Mouse (Mus musculus) limb, embryonic 15.5 days (tissue): ENCODE data around the gene Pced1b. TPM values are rescaled to one million over a fixed set of nuclear protein-coding genes. Genes with fewer than 3 reads are reported as not detected.
A peak's percentile ranks its signal among the peaks of the same experiment; 100 is the strongest.
"Not testable (repeated sequence)": the region's sequence is repeated elsewhere in the genome, so short reads cannot be mapped to it uniquely, and the experiment has no call there.

Experiments
- ATAC-seq: fragments of 200-750 bp; cut with Nextera tagmentation; 2 replicates; pipeline ENCODE4 v1.8.0; 2017; ENCODE audit warnings: low read depth, moderate TSS enrichment; ENCODE audit not compliant: insufficient number of reproducible peaks, low FRiP score, low TSS enrichment
- H3K27ac ChIP-seq: fragments of 300-500 bp; sonication (generic); 2 replicates; pipeline ENCODE4 v1.5.1; 2015; ENCODE audit warnings: moderate library complexity, mild to moderate bottlenecking, inconsistent platforms
- H3K27me3 ChIP-seq: fragments of 300-500 bp; sonication (generic); 2 replicates; pipeline ENCODE4 v1.6.1; 2015; ENCODE audit warnings: inconsistent platforms
- H3K36me3 ChIP-seq: fragments of 300-500 bp; sonication (generic); 2 replicates; pipeline ENCODE4 v1.6.1; 2015; ENCODE audit warnings: inconsistent platforms
- H3K4me1 ChIP-seq: fragments of 300-500 bp; sonication (generic); 2 replicates; pipeline ENCODE4 v1.6.1; 2015; ENCODE audit warnings: inconsistent platforms
- H3K4me2 ChIP-seq: fragments of 300-500 bp; sonication (generic); 2 replicates; pipeline ENCODE4 v1.6.1; 2015; ENCODE audit warnings: mild to moderate bottlenecking, inconsistent platforms
- H3K4me3 ChIP-seq: fragments of 300-500 bp; sonication (generic); 2 replicates; pipeline ENCODE4 v1.5.1; 2015; ENCODE audit warnings: mild to moderate bottlenecking, inconsistent platforms
- H3K9ac ChIP-seq: fragments of 300-500 bp; sonication (generic); 2 replicates; pipeline ENCODE4 v1.6.1; 2015; ENCODE audit warnings: inconsistent platforms
- H3K9me3 ChIP-seq: fragments of 300-500 bp; sonication (generic); 2 replicates; pipeline ENCODE4 v1.6.1; 2016; ENCODE audit warnings: inconsistent platforms
- WGBS: fragments of 180-500 bp; shearing (Covaris S2); methylation state at CpG from one replicate; pipeline ENCODE4 v1.1.7; 2015; 5-methylcytosine and 5-hydroxymethylcytosine counted together
- polyA plus RNA-seq: library from polyadenylated mRNA; unstranded; fragments of >200 nt; fragmentation: Nextera tagmentation; extraction: Ambion mirVana; gene quantifications from 2 replicates; pipeline ENCODE4 v1.2.1, GENCODE M21; 2015

Pced1b gene
- 3.5 and 3.6 TPM in 2 replicates for polyA plus RNA-seq

- H3K4me1 ChIP-seq = peaks cover 18% of the 10 kb centered on the region
- WGBS = under 1% methylated on average over 86 of the region's 125 CpGs
Observed at GRCm38 (mm10) chr15:97246911-97247790, at the start of gene Pced1b, which contains the start of gene Amigo2. TSS of gene Pced1b (plus strand) at chr15:97247107. TSS of gene Amigo2 (minus strand) at chr15:97247287.

GRCm38 (mm10) chr15:97204889-97205288 is 42.0 kb upstream of the Pced1b start:
- ATAC-seq = no peak
- Histone ChIP-seq H3K9me3 (no peaks in the 10 kb centered on the region), H3K4me3 (no peak overlapping the region), H3K4me2 (no peak overlapping the region), H3K4me1 (no peaks in the 10 kb centered on the region), H3K9ac (no peak overlapping the region), H3K27ac (no peak overlapping the region), H3K36me3 (no peaks in the 10 kb centered on the region), H3K27me3 (no peaks in the 10 kb centered on the region)
- 75% methylated on average over 3 of the region's 3 CpGs for WGBS

More at GRCm38 (mm10) chr15:97246911-97247790, at the start of gene Pced1b, which contains the start of gene Amigo2:
- peak; percentile 79 for ATAC-seq
- peak within 1 kb of the TSS; percentile 93 for H3K4me2 ChIP-seq
- H3K9me3 ChIP-seq = no peaks in the 10 kb centered on the region
- peaks cover 14% of the 10 kb centered on the region; the same call in 1 of the 2 replicates for H3K27me3 ChIP-seq
- peak within 1 kb of the TSS; percentile 79 for H3K4me3 ChIP-seq
- H3K27ac ChIP-seq = peak within 1 kb of the TSS; percentile 80
- H3K9ac ChIP-seq = peak within 1 kb of the TSS; percentile 79
- no peaks in the 10 kb centered on the region for H3K36me3 ChIP-seq

GRCm38 (mm10) chr15:97205776-97206175 is 41.1 kb upstream of the Pced1b start:
- H3K4me3 ChIP-seq = no peak overlapping the region
- 76% methylated on average over 10 of the region's 10 CpGs for WGBS
- H3K27ac ChIP-seq = no peak overlapping the region
- H3K9me3 ChIP-seq = no peaks in the 10 kb centered on the region
- no peaks in the 10 kb centered on the region for H3K36me3 ChIP-seq
- H3K9ac ChIP-seq = no peak overlapping the region
- H3K4me1 ChIP-seq = no peaks in the 10 kb centered on the region
- no peak overlapping the region for H3K4me2 ChIP-seq
- H3K27me3 ChIP-seq = no peaks in the 10 kb centered on the region
- no peak for ATAC-seq

- 96% methylated on average over 8 of the region's 8 CpGs for WGBS
- H3K4me3 ChIP-seq = no peak overlapping the region
Observed at GRCm38 (mm10) chr15:97206506-97206905, 40.4 kb upstream of the Pced1b start.

DNA sequence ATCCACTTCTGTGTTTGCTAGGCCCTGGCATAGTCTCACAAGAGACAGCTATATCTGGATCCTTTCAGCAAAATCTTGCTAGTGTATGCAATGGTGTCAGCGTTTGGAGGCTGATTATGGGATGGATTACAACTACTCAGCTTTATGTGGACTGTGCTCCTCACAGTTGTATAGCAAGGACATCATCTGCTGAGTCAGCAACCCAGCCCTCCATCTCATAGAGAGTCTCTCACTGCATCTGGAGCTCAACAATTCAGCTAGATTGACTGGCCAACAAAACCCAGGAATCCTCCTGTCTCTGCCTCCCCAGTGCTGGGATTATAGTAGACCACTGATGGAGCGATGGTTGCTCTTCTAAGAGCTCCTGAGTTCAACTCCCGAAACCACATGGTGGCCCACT is 37.2 kb upstream of the Pced1b start:
- H3K9me3 ChIP-seq, H3K4me2 ChIP-seq, ATAC-seq, H3K9ac ChIP-seq, H3K4me1 ChIP-seq, H3K4me3 ChIP-seq, H3K27me3 ChIP-seq, H3K27ac ChIP-seq, H3K36me3 ChIP-seq: not testable (repeated sequence)
- 80% methylated on average over 3 of the region's 3 CpGs for WGBS

More at GRCm38 (mm10) chr15:97206506-97206905, 40.4 kb upstream of the Pced1b start:
- Histone ChIP-seq H3K9me3 (no peaks in the 10 kb centered on the region), H3K27me3 (no peaks in the 10 kb centered on the region), H3K4me1 (no peaks in the 10 kb centered on the region), H3K36me3 (no peaks in the 10 kb centered on the region), H3K4me2 (no peak overlapping the region), H3K9ac (no peak overlapping the region), H3K27ac (no peak overlapping the region)
- ATAC-seq = no peak

DNA sequence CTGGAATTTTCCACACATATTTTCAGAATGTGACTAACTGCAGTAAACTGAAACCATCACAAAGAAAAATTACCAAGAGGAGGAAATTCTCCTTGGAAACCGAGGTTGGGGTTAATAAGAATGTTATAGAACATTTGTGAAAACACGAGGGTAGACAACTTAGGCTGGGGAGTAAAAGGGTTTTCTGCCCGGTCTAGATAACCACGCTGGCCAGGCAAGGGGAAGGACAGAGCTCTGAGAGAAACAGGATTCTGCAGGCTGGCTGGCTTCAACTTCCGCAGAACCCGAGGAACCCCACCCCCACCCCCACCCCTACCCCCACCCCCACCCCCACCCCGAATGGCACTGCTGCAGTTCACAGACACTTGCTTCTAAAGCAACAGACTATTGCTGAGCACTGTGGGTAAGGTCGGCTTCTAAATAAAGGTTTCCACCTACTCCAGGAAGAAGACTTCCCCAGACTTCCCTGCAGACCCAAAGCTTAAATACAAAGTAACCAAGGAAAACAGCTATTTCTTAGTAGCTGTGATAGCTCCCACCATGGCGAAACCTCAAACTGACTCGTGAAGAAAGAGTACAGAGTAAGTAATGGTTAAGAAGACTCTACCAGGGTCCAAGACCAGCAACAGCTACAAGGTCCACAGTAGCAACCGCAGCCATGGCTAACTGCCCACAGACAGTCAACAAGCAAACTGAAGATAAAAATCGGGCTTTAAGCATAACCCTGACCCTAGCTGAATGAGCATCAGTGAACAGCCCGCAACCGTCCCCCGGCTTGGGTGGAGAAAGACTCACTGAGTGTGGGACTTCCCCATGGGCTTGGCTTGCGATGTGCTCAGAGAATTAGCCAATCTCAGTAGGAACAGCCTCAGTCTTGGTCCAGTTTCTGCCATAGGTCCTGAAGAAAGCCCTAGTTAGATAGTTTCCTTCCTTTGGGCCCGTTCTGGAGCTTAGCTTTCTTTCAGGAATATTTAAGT is 34.1 kb upstream of the Pced1b start:
- 73% methylated on average over 17 of the region's 17 CpGs for WGBS
- Histone ChIP-seq H3K4me2 (no peak overlapping the region), H3K4me3 (no peak overlapping the region), H3K9me3 (no peaks in the 10 kb centered on the region), H3K4me1 (no peaks in the 10 kb centered on the region), H3K36me3 (no peaks in the 10 kb centered on the region), H3K27me3 (no peaks in the 10 kb centered on the region), H3K27ac (no peak overlapping the region), H3K9ac (no peak overlapping the region)
- no peak for ATAC-seq

DNA sequence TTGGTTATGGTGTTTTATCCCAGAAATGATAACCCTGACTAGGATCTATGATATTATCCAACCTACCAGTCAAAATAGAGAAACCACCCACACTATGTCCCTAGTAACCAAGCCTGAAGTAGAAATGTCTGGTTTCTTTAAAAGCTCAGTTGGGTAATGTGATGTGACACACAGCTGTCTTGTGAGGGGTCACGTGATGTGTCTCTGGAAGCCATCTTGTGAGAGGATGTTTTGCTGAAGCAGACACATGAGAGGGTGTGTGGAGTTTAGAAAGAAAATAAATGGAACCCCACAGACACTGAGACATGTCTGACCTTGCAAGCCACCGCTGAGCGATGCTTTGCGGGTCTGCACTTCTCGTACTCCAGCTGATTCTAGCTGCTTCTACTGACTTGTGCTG is 30.1 kb upstream of the Pced1b start:
- Histone ChIP-seq H3K27me3 (no peaks in the 10 kb centered on the region), H3K9ac (no peak overlapping the region)

DNA sequence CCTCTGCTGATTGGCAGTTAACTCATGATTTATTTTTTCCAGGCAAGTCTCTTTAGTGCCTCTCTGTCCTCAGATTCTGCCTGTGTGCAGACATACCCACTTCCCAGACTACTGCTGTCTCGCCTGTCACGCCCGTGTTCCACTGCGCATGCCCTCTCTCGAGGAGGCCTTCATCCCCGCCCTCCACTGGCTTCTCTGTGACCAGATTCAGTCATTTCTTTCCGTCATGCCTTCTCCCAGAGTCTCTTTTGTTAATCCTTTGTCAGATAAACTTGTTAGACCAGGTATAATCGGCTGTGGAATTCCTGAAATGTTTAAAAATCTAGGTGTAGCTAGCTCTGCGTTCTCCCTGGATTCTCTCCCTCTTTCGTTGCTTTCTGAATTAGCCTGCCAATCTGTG is 23.5 kb upstream of the Pced1b start:
- H3K4me2 ChIP-seq = no peak overlapping the region
- ATAC-seq = no peak
- H3K27ac ChIP-seq = no peak overlapping the region
- WGBS = 77% methylated on average over 10 of the region's 10 CpGs
- H3K4me3 ChIP-seq = no peak overlapping the region
- H3K4me1 ChIP-seq = no peaks in the 10 kb centered on the region
- H3K9me3 ChIP-seq = no peaks in the 10 kb centered on the region; the same call in 1 of the 2 replicates
- no peaks in the 10 kb centered on the region for H3K27me3 ChIP-seq
- H3K9ac ChIP-seq = no peak overlapping the region
- no peaks in the 10 kb centered on the region for H3K36me3 ChIP-seq

More for the DNA sequence above, 30.1 kb upstream of the Pced1b start:
- no peak overlapping the region for H3K4me3 ChIP-seq
- no peaks in the 10 kb centered on the region for H3K9me3 ChIP-seq
- no peak for ATAC-seq
- no peak overlapping the region for H3K27ac ChIP-seq
- WGBS = 92% methylated on average over 5 of the region's 5 CpGs
- H3K36me3 ChIP-seq = no peaks in the 10 kb centered on the region
- H3K4me1 ChIP-seq = no peaks in the 10 kb centered on the region
- no peak overlapping the region for H3K4me2 ChIP-seq

GRCm38 (mm10) chr15:97224003-97224402 is 22.9 kb upstream of the Pced1b start:
- Histone ChIP-seq H3K36me3 (no peaks in the 10 kb centered on the region), H3K4me3 (no peak overlapping the region), H3K4me1 (no peaks in the 10 kb centered on the region), H3K27ac (no peak overlapping the region), H3K27me3 (no peaks in the 10 kb centered on the region), H3K9ac (no peak overlapping the region), H3K9me3 (no peaks in the 10 kb centered on the region; the same call in 1 of the 2 replicates), H3K4me2 (no peak overlapping the region)
- 52% methylated on average over 8 of the region's 8 CpGs for WGBS
- ATAC-seq = no peak

DNA sequence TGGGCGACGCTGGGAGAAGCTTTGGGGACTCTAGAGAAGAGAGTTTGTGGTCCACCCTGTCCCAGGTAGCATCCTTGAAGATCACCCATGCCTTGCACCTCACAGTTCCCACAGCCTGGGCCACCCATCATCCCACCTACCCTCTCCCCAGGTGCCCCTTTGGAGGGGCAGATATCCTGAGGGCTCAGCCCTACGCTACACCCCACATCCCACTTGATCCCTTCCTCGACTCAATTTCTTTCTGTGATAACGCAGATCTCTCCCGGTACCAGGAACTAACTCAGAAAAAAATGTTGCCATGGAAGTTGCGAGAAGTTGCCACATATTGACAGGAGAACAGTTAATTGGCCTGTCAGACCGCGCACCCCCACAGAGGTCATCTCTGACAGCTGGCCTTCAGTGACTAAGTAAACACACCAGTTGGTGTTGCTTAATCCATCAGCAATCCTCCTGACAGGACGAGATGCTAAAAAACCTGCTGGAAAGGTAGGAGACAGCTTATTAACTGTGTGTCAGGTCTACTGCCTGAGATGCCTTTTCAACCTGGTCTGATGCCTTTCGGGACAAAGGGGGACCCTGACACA is 17.3 kb upstream of the Pced1b start:
- no peak overlapping the region for H3K27ac ChIP-seq
- H3K4me3 ChIP-seq = no peak overlapping the region
- H3K4me1 ChIP-seq = no peaks in the 10 kb centered on the region
- H3K9ac ChIP-seq = no peak overlapping the region
- H3K36me3 ChIP-seq = no peaks in the 10 kb centered on the region
- no peaks in the 10 kb centered on the region for H3K27me3 ChIP-seq
- no peak overlapping the region for H3K4me2 ChIP-seq
- H3K9me3 ChIP-seq = no peaks in the 10 kb centered on the region
- ATAC-seq = no peak
- 83% methylated on average over 11 of the region's 11 CpGs for WGBS

DNA sequence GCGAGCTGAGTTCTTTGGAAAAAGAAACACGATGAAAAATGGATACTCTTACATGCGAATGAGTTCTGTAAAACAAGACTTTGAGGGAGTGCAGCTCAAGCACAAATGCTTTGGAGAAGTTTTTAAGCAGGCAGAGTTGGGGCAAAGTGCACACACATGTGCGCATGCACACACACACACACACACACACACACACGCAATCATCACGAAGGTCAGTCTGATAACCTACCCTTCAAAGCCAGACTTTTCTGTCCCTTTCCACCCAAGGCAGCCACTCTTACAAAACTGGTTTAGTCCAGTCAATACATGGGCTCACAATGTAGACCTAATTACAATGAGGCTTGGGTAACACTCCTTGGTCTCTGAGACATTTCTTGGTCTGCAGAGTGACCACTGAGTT is 12.8 kb upstream of the Pced1b start:
- WGBS = 87% methylated on average over 6 of the region's 6 CpGs
- no peaks in the 10 kb centered on the region for H3K36me3 ChIP-seq
- H3K27ac ChIP-seq = no peak overlapping the region
- no peak for ATAC-seq
- no peak overlapping the region for H3K9ac ChIP-seq
- no peak overlapping the region for H3K4me3 ChIP-seq
- no peaks in the 10 kb centered on the region for H3K27me3 ChIP-seq
- no peaks in the 10 kb centered on the region for H3K4me1 ChIP-seq
- H3K9me3 ChIP-seq = no peaks in the 10 kb centered on the region
- no peak overlapping the region for H3K4me2 ChIP-seq
